Mouse (Mus musculus): ENCODE measurements around the gene Clns1a. TPM values are rescaled to one million over a fixed set of nuclear protein-coding genes. Genes with fewer than 3 reads are reported as not detected.

Gene Clns1a
- polyA plus RNA-seq, 1 experiment from 2014 or later = 152 TPM

DNA sequence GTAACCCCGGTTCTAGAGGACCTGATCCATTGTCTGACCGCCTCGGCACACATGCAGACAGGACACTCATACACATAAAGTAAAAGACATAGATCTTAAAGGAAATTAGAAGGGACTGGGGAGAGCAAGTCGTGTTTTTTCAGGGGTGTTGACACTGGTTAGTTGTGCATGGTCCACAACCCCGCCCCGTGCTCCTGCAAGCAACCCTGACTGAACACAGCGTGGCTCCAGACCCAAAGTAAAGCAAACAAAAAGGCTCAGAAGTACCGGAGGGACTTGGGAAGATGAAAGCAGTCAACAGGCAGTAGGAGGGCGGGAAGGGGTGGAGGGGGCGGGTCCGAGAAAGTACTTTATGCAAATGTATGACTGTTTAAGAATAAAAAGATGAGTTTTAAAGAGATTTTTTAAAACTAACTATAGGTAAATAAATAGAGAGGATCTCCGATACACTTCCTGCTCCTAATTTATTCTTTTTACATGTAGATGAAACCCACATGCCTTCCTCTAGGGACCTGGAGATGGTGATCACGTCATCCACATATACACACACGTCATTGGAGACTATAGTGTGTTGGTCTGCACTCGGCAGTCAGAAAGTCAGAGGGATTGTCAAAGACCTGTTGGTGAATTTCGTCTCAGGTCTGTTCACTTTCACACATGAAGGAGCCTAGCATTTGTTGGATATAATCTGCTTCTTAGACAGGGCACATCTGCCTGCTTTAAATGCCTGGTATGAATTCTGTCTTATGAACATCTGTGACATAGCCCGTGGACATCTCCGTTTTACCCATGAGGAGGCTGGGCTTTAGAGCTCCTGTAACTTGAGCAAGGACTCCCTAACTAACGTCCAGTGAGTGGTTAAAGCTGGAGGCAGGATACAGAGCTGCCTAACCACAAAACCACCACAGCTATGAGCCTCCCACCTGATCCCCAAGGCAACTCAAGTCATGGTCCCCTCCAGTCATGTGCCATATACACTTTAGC, 53.1 kb downstream of the Clns1a start:
- no peaks in the 10 kb centered on the region for H3K9me3 ChIP-seq (ENCODE audit: control insufficient read depth, low read length)
- peak overlapping the region; percentile 37 for H3K4me3 ChIP-seq (ENCODE audit: low read length)
- peak overlapping the region; percentile 48 for H3K9ac ChIP-seq (ENCODE audit: low read length)
- peak overlapping the region; percentile 70 for H3K27ac ChIP-seq (ENCODE audit: low read length)
- H3K4me2 ChIP-seq (ENCODE audit: low read depth, low read length) = peak overlapping the region; percentile 53
- H3K27me3 ChIP-seq (ENCODE audit: control insufficient read depth, insufficient read depth, low read depth, low read length) = no peaks in the 10 kb centered on the region
- H3K4me1 ChIP-seq (replicated peaks; ENCODE audit: control insufficient read depth, insufficient read depth, low read length) = peaks cover 9% of the 10 kb centered on the region; the same call in 1 of the 2 replicates
- 27% methylated on average over 19 of the region's 19 CpGs for WGBS
- peak; percentile 59; the same call in 1 of the 2 replicates for ATAC-seq (ENCODE audit: low read depth)
- no peaks in the 10 kb centered on the region for H3K36me3 ChIP-seq (ENCODE audit: control insufficient read depth, insufficient read depth, low read length)

DNA sequence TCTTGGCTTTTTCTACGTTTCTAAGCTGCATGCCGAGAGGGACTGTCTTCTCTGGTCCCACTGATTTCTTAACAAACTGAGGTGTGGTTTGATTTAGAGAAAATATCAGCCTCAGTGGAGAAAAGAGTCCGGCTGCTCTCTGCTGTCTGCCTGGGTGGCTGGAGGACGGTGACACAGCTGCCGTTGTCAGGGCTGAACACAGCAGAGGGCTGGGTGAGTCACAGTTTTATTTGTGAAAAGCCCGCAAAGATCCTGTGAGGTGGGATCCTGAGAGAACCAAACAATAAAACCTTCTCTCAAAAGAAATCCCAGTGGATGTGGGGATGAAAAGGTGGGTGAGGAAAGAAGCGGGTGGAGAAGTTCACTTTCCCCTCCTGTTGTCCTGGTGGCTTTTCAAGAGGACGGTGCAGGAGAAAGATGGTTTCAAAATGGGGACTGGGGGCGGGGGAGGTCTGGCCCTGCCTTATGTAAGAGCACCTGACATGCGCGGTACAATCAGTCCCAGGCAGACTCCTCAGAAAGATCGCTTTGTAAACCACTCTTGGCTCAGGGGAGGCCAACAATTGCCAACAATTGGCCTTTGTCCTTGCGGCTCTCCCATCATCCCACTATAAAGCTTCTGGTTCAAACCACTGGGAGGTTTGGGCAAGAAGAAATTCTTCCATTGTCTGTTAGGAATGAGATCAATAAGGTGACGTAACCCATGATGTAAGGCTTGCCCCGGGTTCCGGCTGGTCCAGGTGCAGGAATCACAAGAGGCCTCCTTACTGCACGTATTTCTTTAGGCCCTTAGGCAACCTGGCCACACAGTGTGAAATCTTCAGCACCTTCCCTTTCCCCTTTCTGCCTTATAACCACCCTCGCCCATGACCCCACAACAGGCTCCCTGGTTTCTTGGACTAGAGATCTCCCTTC, 60.8 kb downstream of the Clns1a start:
- Histone ChIP-seq H3K9ac (ENCODE audit: low read length) (no peak overlapping the region), H3K27ac (ENCODE audit: low read length) (no peak overlapping the region), H3K4me2 (ENCODE audit: low read depth, low read length) (peak overlapping the region; percentile 21; the same call in 1 of the 2 replicates), H3K36me3 (ENCODE audit: control insufficient read depth, insufficient read depth, low read length) (no peaks in the 10 kb centered on the region), H3K9me3 (ENCODE audit: control insufficient read depth, low read length) (no peaks in the 10 kb centered on the region), H3K27me3 (ENCODE audit: control insufficient read depth, insufficient read depth, low read depth, low read length) (no peaks in the 10 kb centered on the region), H3K4me1 (replicated peaks; ENCODE audit: control insufficient read depth, insufficient read depth, low read length) (no peaks in the 10 kb centered on the region), H3K4me3 (ENCODE audit: low read length) (no peak overlapping the region)
- no peak for ATAC-seq (ENCODE audit: low read depth)
- WGBS = 45% methylated on average over 18 of the region's 18 CpGs

DNA sequence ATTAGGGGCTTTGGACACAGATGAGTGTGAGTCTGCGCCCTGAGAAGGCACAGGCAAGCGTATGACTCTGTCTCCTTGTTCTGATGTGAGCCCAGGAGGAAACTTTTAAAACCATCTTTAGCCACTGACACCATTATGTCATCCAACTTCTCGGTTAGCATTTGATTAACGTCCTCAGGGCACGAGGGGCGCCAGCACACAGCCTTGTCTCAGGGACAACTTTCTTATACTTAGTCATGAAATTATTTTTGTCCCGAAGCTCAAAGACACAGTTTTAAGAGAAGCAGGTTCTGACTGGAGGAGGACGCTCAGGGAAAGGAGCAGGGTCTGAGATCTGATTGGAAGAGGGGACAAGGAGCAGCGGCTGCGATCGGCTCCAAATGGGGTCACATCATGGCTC, 68.2 kb downstream of the Clns1a start:
- no peaks in the 10 kb centered on the region for H3K9me3 ChIP-seq (ENCODE audit: control insufficient read depth, low read length)
- H3K36me3 ChIP-seq (ENCODE audit: control insufficient read depth, insufficient read depth, low read length) = no peaks in the 10 kb centered on the region
- no peak overlapping the region for H3K27ac ChIP-seq (ENCODE audit: low read length)
- WGBS = 72% methylated on average over 11 of the region's 11 CpGs
- no peak overlapping the region for H3K4me3 ChIP-seq (ENCODE audit: low read length)
- no peak for ATAC-seq (ENCODE audit: low read depth)
- H3K4me1 ChIP-seq (replicated peaks; ENCODE audit: control insufficient read depth, insufficient read depth, low read length) = no peaks in the 10 kb centered on the region
- H3K4me2 ChIP-seq (ENCODE audit: low read depth, low read length) = no peak overlapping the region
- H3K9ac ChIP-seq (ENCODE audit: low read length) = no peak overlapping the region
- H3K27me3 ChIP-seq (ENCODE audit: control insufficient read depth, insufficient read depth, low read depth, low read length) = no peaks in the 10 kb centered on the region

DNA sequence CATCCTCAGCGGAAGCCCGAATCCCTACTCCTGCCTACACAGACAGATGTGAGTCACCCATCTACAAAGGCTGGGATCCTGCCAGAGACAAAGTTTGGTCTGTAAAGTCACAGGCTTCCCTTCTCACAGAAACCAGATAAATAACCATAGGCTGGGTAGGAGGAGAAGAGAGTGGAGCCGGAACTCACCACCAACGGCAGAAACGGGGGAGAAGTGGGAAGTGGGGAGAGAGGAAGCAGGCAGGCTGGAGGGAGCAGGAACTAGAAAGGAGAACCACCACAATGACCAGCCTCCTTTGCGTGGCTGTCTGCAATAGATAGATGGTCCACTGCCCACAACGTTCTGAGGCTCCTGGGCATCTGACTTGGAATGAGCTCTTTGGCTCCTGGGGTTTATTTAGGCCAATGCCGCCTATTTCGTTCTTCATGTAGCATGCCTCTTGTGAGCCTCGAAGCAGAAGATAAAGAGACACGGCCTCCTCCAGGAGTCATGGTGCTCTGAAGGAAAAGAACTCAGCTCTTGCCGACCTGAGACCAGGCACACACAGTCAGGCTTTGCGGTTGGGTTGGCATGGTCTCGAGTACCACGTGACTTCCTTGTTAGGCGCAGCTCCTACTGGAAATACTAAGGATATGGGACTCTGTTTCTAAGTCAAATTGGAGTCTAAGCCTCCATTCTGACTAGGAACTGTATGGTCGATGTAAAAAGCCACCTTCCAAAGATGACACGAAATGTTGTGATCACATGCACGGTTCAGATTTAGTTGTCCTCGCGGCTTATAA, 68.9 kb downstream of the Clns1a start:
- H3K36me3 ChIP-seq (ENCODE audit: control insufficient read depth, insufficient read depth, low read length) = no peaks in the 10 kb centered on the region
- H3K27ac ChIP-seq (ENCODE audit: low read length) = no peak overlapping the region
- ATAC-seq (ENCODE audit: low read depth) = no peak
- no peaks in the 10 kb centered on the region for H3K9me3 ChIP-seq (ENCODE audit: control insufficient read depth, low read length)
- WGBS = 82% methylated on average over 21 of the region's 21 CpGs
- no peak overlapping the region for H3K4me2 ChIP-seq (ENCODE audit: low read depth, low read length)
- no peaks in the 10 kb centered on the region for H3K4me1 ChIP-seq (replicated peaks; ENCODE audit: control insufficient read depth, insufficient read depth, low read length)
- no peaks in the 10 kb centered on the region for H3K27me3 ChIP-seq (ENCODE audit: control insufficient read depth, insufficient read depth, low read depth, low read length)
- H3K4me3 ChIP-seq (ENCODE audit: low read length) = no peak overlapping the region
- no peak overlapping the region for H3K9ac ChIP-seq (ENCODE audit: low read length)

DNA sequence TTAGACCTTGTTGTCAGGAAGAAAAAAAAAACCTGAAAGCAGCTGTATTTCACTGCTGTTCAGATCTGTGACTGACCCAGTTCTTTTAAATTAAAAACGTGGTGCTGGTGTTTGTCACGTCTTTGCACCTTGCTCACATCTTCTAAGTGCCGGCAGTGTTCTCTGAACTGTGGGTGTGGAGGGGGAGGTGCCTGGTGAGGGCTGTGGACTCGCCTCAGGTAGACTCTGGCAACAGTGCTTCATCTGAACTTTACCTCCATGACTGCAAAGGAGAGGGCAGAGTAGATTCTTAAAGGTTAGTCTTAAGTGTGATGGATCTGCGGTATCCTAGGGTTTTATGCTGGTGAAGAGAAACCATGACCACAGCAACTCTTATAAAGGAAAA, 69.5 kb downstream of the Clns1a start:
- H3K27ac ChIP-seq (ENCODE audit: low read length) = no peak overlapping the region
- H3K4me1 ChIP-seq (replicated peaks; ENCODE audit: control insufficient read depth, insufficient read depth, low read length) = no peaks in the 10 kb centered on the region
- 76% methylated on average over 5 of the region's 5 CpGs for WGBS
- no peak overlapping the region for H3K9ac ChIP-seq (ENCODE audit: low read length)
- no peak overlapping the region for H3K4me2 ChIP-seq (ENCODE audit: low read depth, low read length)
- no peak for ATAC-seq (ENCODE audit: low read depth)
- H3K27me3 ChIP-seq (ENCODE audit: control insufficient read depth, insufficient read depth, low read depth, low read length) = no peaks in the 10 kb centered on the region
- H3K4me3 ChIP-seq (ENCODE audit: low read length) = no peak overlapping the region
- no peaks in the 10 kb centered on the region for H3K9me3 ChIP-seq (ENCODE audit: control insufficient read depth, low read length)
- no peaks in the 10 kb centered on the region for H3K36me3 ChIP-seq (ENCODE audit: control insufficient read depth, insufficient read depth, low read length)

DNA sequence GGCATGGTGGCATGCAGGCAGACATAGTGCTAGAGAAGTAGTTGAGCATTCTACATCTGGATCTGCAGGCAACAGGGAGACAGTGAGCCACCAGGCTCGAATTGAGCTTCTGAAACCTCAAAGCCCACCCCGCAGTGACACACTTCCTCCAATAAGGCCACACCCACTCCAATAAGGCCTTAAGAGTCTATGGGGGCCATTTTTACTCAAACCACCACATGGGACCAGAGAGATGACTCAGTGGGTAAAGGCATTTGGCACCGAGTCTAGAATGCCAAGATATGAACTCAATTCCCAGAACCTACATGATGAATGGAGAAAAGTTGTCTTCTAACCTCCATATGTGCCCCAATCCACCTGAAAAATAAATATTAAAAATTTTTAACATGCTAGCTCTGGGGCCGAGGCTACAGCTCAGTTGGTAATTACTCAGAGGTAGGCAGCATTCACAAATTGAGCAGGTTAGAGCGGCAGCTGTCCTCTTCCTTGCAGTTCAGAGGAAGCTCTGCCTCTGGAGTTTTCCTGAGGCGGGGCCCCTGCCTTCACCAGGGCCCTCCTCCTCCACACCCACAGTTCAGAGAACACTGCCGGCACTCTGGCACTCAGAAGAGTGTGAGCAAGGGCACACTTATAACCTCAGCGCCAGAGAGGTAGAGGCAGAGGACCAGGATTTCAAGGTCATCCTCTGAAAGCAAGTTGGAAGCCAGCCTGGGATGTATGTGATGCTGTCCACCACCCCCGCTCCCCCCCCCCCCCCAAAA, 70.2 kb downstream of the Clns1a start:
- 58% methylated on average over 9 of the region's 9 CpGs for WGBS
- no peak overlapping the region for H3K4me3 ChIP-seq (ENCODE audit: low read length)
- no peak for ATAC-seq (ENCODE audit: low read depth)

DNA sequence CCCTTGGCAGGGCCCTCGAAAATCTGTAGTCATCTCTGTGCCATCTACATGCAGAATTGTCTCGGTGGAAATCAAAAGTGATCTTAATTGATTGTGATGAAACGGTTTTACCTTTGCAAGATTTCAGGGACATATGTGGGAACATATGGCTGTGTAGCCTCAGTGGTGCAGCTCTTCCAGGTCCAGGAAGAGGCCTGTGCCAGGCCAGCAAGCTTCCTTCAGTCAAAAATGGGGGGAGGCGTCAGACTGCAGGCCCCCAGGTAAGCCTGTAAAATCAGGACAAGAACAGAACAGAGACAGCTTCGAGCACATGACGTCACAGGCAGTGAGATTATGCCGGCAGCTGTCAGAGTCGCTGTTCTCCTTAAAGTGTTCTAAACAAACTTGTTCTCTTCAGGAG, 71.4 kb downstream of the Clns1a start:
- no peak for ATAC-seq (ENCODE audit: low read depth)
- Histone ChIP-seq H3K4me2 (ENCODE audit: low read depth, low read length) (no peak overlapping the region), H3K27ac (ENCODE audit: low read length) (no peak overlapping the region), H3K36me3 (ENCODE audit: control insufficient read depth, insufficient read depth, low read length) (no peaks in the 10 kb centered on the region), H3K9me3 (ENCODE audit: control insufficient read depth, low read length) (no peaks in the 10 kb centered on the region), H3K4me3 (ENCODE audit: low read length) (no peak overlapping the region), H3K9ac (ENCODE audit: low read length) (no peak overlapping the region), H3K27me3 (ENCODE audit: control insufficient read depth, insufficient read depth, low read depth, low read length) (no peaks in the 10 kb centered on the region), H3K4me1 (replicated peaks; ENCODE audit: control insufficient read depth, insufficient read depth, low read length) (no peaks in the 10 kb centered on the region)
- 45% methylated on average over 8 of the region's 8 CpGs for WGBS

More for the DNA sequence above, 70.2 kb downstream of the Clns1a start:
- Histone ChIP-seq H3K4me2 (ENCODE audit: low read depth, low read length) (no peak overlapping the region), H3K27me3 (ENCODE audit: control insufficient read depth, insufficient read depth, low read depth, low read length) (no peaks in the 10 kb centered on the region), H3K4me1 (replicated peaks; ENCODE audit: control insufficient read depth, insufficient read depth, low read length) (no peaks in the 10 kb centered on the region), H3K9ac (ENCODE audit: low read length) (no peak overlapping the region), H3K9me3 (ENCODE audit: control insufficient read depth, low read length) (no peaks in the 10 kb centered on the region), H3K27ac (ENCODE audit: low read length) (no peak overlapping the region), H3K36me3 (ENCODE audit: control insufficient read depth, insufficient read depth, low read length) (no peaks in the 10 kb centered on the region)

DNA sequence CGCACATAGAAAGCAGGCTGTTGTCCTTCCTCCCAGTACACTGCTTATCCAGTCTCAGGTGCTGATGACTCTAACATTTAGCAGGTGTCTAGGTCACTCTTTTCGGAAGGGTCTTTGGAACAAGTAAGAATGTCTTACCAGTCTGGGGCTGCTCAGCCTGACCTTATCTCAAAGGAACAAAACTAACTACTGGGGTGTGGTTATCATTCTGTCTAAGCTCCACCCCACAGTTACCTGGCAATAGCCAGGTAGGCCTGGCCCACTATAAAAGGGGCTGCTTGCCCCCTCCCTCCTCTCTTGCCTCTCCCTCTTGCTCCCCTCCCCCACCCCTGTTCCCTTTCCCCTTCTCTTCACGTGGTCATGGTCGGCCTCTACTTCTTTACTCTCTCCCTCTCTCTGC, 72.6 kb downstream of the Clns1a start:
- no peak overlapping the region for H3K4me3 ChIP-seq (ENCODE audit: low read length)
- no peak for ATAC-seq (ENCODE audit: low read depth)

More for the DNA sequence above, 72.6 kb downstream of the Clns1a start:
- Histone ChIP-seq H3K9me3 (ENCODE audit: control insufficient read depth, low read length) (no peaks in the 10 kb centered on the region), H3K4me1 (replicated peaks; ENCODE audit: control insufficient read depth, insufficient read depth, low read length) (no peaks in the 10 kb centered on the region), H3K4me2 (ENCODE audit: low read depth, low read length) (no peak overlapping the region), H3K27ac (ENCODE audit: low read length) (no peak overlapping the region), H3K9ac (ENCODE audit: low read length) (no peak overlapping the region), H3K27me3 (ENCODE audit: control insufficient read depth, insufficient read depth, low read depth, low read length) (no peaks in the 10 kb centered on the region), H3K36me3 (ENCODE audit: control insufficient read depth, insufficient read depth, low read length) (no peaks in the 10 kb centered on the region)
- 84% methylated on average over 4 of the region's 4 CpGs for WGBS
